Mouse (Mus musculus) CH12.LX (cell line): Measurements from ENCODE around the gene Npas3. TPM values are rescaled to one million over a fixed set of nuclear protein-coding genes. Genes with fewer than 3 reads are reported as not detected.

Experiments
- DNase-seq: peaks from one replicate; pipeline ENCODE4 v3.0.0-alpha.2; 2013; ENCODE audit errors: extremely low read depth
- H3K27ac ChIP-seq: 2 replicates; pipeline ENCODE4 v1.5.1; 2012; ENCODE audit warnings: low read depth, mild to moderate bottlenecking, control low read depth, moderate library complexity; ENCODE audit not compliant: insufficient read depth
- H3K27me3 ChIP-seq: replicated peaks from 2 replicates; pipeline ENCODE3; 2012; ENCODE audit warnings: inconsistent platforms
- H3K36me3 ChIP-seq, 2 experiments: replicated peaks in 1 of 2; 2 replicates each; pipeline versions ENCODE3 to v1.6.1; 2012; ENCODE audit warnings: inconsistent platforms in 1 of 2, low read length in 1 of 2, mild to moderate bottlenecking in 1 of 2, mixed read lengths in 1 of 2, moderate library complexity in 1 of 2; ENCODE audit not compliant: control insufficient read depth in 1 of 2, insufficient read depth in 1 of 2
- H3K4me1 ChIP-seq, 2 experiments: 2 replicates each; pipeline ENCODE4 v1.6.1; 2012; ENCODE audit warnings: inconsistent platforms in 1 of 2, moderate library complexity in 1 of 2; ENCODE audit not compliant: insufficient read depth in 2 of 2, control insufficient read depth in 1 of 2
- H3K4me2 ChIP-seq: 2 replicates; pipeline ENCODE4 v1.6.1; 2012; ENCODE audit warnings: low read depth, mild to moderate bottlenecking, control low read depth; ENCODE audit not compliant: poor library complexity, insufficient read depth, severe bottlenecking
- H3K4me3 ChIP-seq, 3 experiments: fragments of 150-350 bp in 1 of 3; sonication (generic) in 1 of 3; replicated peaks in 1 of 3; 2 replicates each; pipeline versions ENCODE3 to v1.5.1; 2011 to 2012; ENCODE audit warnings: low read depth in 2 of 3, low read length in 2 of 3, mild to moderate bottlenecking in 2 of 3, moderate library complexity in 2 of 3, control low read depth in 1 of 3, improper control_type of control experiment in 1 of 3, inconsistent platforms in 1 of 3, mixed read lengths in 1 of 3; ENCODE audit not compliant: poor library complexity in 1 of 3
- H3K79me2 ChIP-seq: replicated peaks from 2 replicates; pipeline ENCODE4 v1.6.1; 2012; ENCODE audit warnings: mild to moderate bottlenecking, moderate library complexity; ENCODE audit not compliant: control insufficient read depth, poor library complexity, insufficient read depth, severe bottlenecking; ENCODE audit errors: extremely low read depth
- H3K9ac ChIP-seq: 2 replicates; pipeline ENCODE4 v1.6.1; 2012; ENCODE audit warnings: low read depth, mild to moderate bottlenecking, control low read depth, moderate library complexity; ENCODE audit not compliant: insufficient read depth
- H3K9me3 ChIP-seq: replicated peaks from 2 replicates; pipeline ENCODE3; 2012; ENCODE audit warnings: low read length, inconsistent platforms, mixed read lengths
- CTCF ChIP-seq, 2 experiments: IDR thresholded peaks in 1 of 2; conservative IDR thresholded peaks in 1 of 2; 2 replicates each; pipeline ENCODE4 v1.5.1; 2011 to 2012; ENCODE audit warnings: low read depth in 2 of 2, low read length in 2 of 2, improper control_type of control experiment in 1 of 2, inconsistent platforms in 1 of 2, mild to moderate bottlenecking in 1 of 2, moderate library complexity in 1 of 2
- E2F4 ChIP-seq: IDR thresholded peaks from 2 replicates; pipeline ENCODE4 v1.6.1; 2011; ENCODE audit warnings: low read depth, low read length, improper control_type of control experiment; ENCODE audit not compliant: insufficient replicate concordance
- HCFC1 ChIP-seq: IDR thresholded peaks from 2 replicates; pipeline ENCODE4 v1.6.1; 2012; ENCODE audit warnings: low read depth, mild to moderate bottlenecking, inconsistent platforms, low read length, improper control_type of control experiment
- IRF4 ChIP-seq: IDR thresholded peaks from 2 replicates; pipeline ENCODE4 v1.6.1; 2014; ENCODE audit warnings: low read depth, mild to moderate bottlenecking, inconsistent platforms, low read length, improper control_type of control experiment
- JUN ChIP-seq: IDR thresholded peaks from 2 replicates; pipeline ENCODE4 v1.6.1; 2011; ENCODE audit warnings: low read depth, mild to moderate bottlenecking, low read length, improper control_type of control experiment, moderate library complexity; ENCODE audit not compliant: insufficient read depth
- JUND ChIP-seq: conservative IDR thresholded peaks from 2 replicates; pipeline ENCODE4 v1.6.1; 2011; ENCODE audit warnings: low read depth, low read length, improper control_type of control experiment
- MYC ChIP-seq: IDR thresholded peaks from 2 replicates; pipeline ENCODE4 v1.6.1; 2011; ENCODE audit warnings: low read depth, mild to moderate bottlenecking, improper control_type of control experiment, low read length
- NRF1 ChIP-seq: IDR thresholded peaks from 2 replicates; pipeline ENCODE4 v1.6.1; 2014; ENCODE audit warnings: low read depth, mild to moderate bottlenecking, inconsistent platforms, low read length, improper control_type of control experiment, moderate library complexity
- PAX5 ChIP-seq: IDR thresholded peaks from 2 replicates; pipeline ENCODE4 v1.6.1; 2012; ENCODE audit warnings: low read length, inconsistent platforms, mixed read lengths
- POLR2A ChIP-seq: IDR thresholded peaks from 2 replicates; pipeline ENCODE4 v1.6.1; 2011; ENCODE audit warnings: low read depth, mild to moderate bottlenecking, improper control_type of control experiment, low read length
- RAD21 ChIP-seq: IDR thresholded peaks from 2 replicates; pipeline ENCODE4 v1.6.1; 2011; ENCODE audit warnings: low read depth, mild to moderate bottlenecking, low read length, improper control_type of control experiment, moderate library complexity
- RCOR1 ChIP-seq: conservative IDR thresholded peaks from 2 replicates; pipeline ENCODE4 v1.6.1; 2012; ENCODE audit warnings: low read depth, mild to moderate bottlenecking, inconsistent platforms, low read length, improper control_type of control experiment
- SIN3A ChIP-seq: IDR thresholded peaks from 2 replicates; pipeline ENCODE4 v1.6.1; 2012; ENCODE audit warnings: low read length, improper control_type of control experiment, inconsistent platforms
- SMC3 ChIP-seq: IDR thresholded peaks from 2 replicates; pipeline ENCODE4 v1.6.1; 2011; ENCODE audit warnings: low read depth, low read length, improper control_type of control experiment
- TCF12 ChIP-seq: IDR thresholded peaks from 2 replicates; pipeline ENCODE4 v1.6.1; 2014; ENCODE audit warnings: low read depth, mild to moderate bottlenecking, inconsistent platforms, low read length, improper control_type of control experiment
- UBTF ChIP-seq: IDR thresholded peaks from 2 replicates; pipeline ENCODE4 v1.6.1; 2012; ENCODE audit warnings: low read depth, mild to moderate bottlenecking, inconsistent platforms, low read length, improper control_type of control experiment, moderate library complexity
- USF2 ChIP-seq: conservative IDR thresholded peaks from 2 replicates; pipeline ENCODE4 v1.6.1; 2011; ENCODE audit warnings: low read depth, low read length, improper control_type of control experiment
- ZC3H11A ChIP-seq: IDR thresholded peaks from 2 replicates; pipeline ENCODE4 v1.6.1; 2012; ENCODE audit warnings: low read depth, mild to moderate bottlenecking, inconsistent platforms, low read length, improper control_type of control experiment
- ZMIZ1 ChIP-seq: IDR thresholded peaks from 2 replicates; pipeline ENCODE4 v1.6.1; 2012; ENCODE audit warnings: low read depth, mild to moderate bottlenecking, inconsistent platforms, low read length, improper control_type of control experiment
- ZNF384 ChIP-seq: IDR thresholded peaks from 2 replicates; pipeline ENCODE4 v1.6.1; 2012; ENCODE audit warnings: low read depth, low read length, improper control_type of control experiment, inconsistent platforms
- dilution Hi-C: fragments of 300-500 bp; cut with MboI; formaldehyde crosslinking; loops from 2 replicates; pipeline ENCODE4 v1.14.3; 2020; ENCODE audit warnings: low sequenced_read_pairs; ENCODE audit not compliant: extremely low pct_unique_long_range_greater_than_20kb, extremely low pct_ligation_motif_present
- in situ Hi-C: fragments of 300-500 bp; cut with MboI; formaldehyde crosslinking; loops from 3 replicates; pipeline ENCODE4 v1.14.3; 2019; ENCODE audit warnings: low sequenced_read_pairs, low pct_ligation_motif_present, low pct_unique_long_range_greater_than_20kb, mixed read lengths
- polyA plus RNA-seq: library from polyadenylated mRNA; unstranded; fragments of >175 nt; gene quantifications from 2 replicates; pipeline ENCODE4 v1.2.1, GENCODE M21; 2012; ENCODE audit warnings: low read depth; ENCODE audit not compliant: insufficient read length
- total RNA-seq, 2 experiments: library from RNA; depleted of rRNA; stranded (reverse); fragments of 300-350 nt in 1 of 2; fragments of >200 nt in 1 of 2; gene quantifications; 2 replicates each; pipeline ENCODE4 v1.2.3; 2012 to 2014

Gene Npas3
- total and polyA plus RNA-seq, 3 experiments = 0.13 TPM; not detected in 1

GRCm38 (mm10) chr12:53843626-53844025 lies 595.1 kb downstream of the Npas3 start:
- Histone ChIP-seq H3K79me2 (no peaks in the 10 kb centered on the region), H3K4me1 (no peaks in the 10 kb centered on the region), H3K27ac (no peak overlapping the region), H3K4me3 (no peak overlapping the region), H3K27me3 (no peaks in the 10 kb centered on the region), H3K4me2 (no peak overlapping the region), H3K36me3 (no peaks in the 10 kb centered on the region), H3K9ac (no peak overlapping the region), H3K9me3 (no peaks in the 10 kb centered on the region)
- in situ Hi-C loops = no loop called here
- dilution Hi-C loops = no loop called here
- TF ChIP-seq ZMIZ1 = no peak
- TF ChIP-seq POLR2A = no peak
- TF ChIP-seq E2F4 = no peak
- no peak for TF ChIP-seq ZNF384
- no peak for TF ChIP-seq MYC
- no peak for TF ChIP-seq SIN3A
- TF ChIP-seq UBTF = no peak
- TF ChIP-seq IRF4 = no peak
- TF ChIP-seq SMC3 = no peak
- TF ChIP-seq JUND = no peak
- no peak for TF ChIP-seq PAX5
- no peak for TF ChIP-seq USF2
- TF ChIP-seq ZC3H11A = no peak
- TF ChIP-seq JUN = no peak
- TF ChIP-seq RAD21 = no peak
- no peak for TF ChIP-seq TCF12
- no peak for TF ChIP-seq NRF1
- TF ChIP-seq RCOR1 = no peak
- no peak for TF ChIP-seq HCFC1
- TF ChIP-seq CTCF (conservative IDR thresholded peaks at IDR 0.05 in 1 of 2, IDR thresholded peaks at IDR 0.05 in 1 of 2; ENCODE audit: low read depth in 2 of 2, low read length in 2 of 2) = no peak
- no peak for DNase-seq

GRCm38 (mm10) chr12:53846154-53846665 lies 597.7 kb downstream of the Npas3 start:
- H3K9me3 ChIP-seq = no peaks in the 10 kb centered on the region
- no peak overlapping the region for H3K4me3 ChIP-seq
- no peak for DNase-seq
- no peak overlapping the region for H3K9ac ChIP-seq
- no peaks in the 10 kb centered on the region for H3K27me3 ChIP-seq
- H3K27ac ChIP-seq = no peak overlapping the region
- H3K79me2 ChIP-seq = no peaks in the 10 kb centered on the region
- H3K36me3 ChIP-seq = no peaks in the 10 kb centered on the region
- dilution Hi-C loops = no loop called here
- no peaks in the 10 kb centered on the region for H3K4me1 ChIP-seq
- TF ChIP-seq E2F4 = no peak
- no peak overlapping the region for H3K4me2 ChIP-seq
- in situ Hi-C loops = no loop called here
